Mouse (Mus musculus): ENCODE measurements around the gene Fbh1. TPM values are rescaled to one million over a fixed set of nuclear protein-coding genes. Genes with fewer than 3 reads are reported as not detected.

Gene Fbh1
- polyA plus RNA-seq (2012; ENCODE audit: low replicate concordance) = 4.2 and 7.7 TPM in 2 replicates

DNA sequence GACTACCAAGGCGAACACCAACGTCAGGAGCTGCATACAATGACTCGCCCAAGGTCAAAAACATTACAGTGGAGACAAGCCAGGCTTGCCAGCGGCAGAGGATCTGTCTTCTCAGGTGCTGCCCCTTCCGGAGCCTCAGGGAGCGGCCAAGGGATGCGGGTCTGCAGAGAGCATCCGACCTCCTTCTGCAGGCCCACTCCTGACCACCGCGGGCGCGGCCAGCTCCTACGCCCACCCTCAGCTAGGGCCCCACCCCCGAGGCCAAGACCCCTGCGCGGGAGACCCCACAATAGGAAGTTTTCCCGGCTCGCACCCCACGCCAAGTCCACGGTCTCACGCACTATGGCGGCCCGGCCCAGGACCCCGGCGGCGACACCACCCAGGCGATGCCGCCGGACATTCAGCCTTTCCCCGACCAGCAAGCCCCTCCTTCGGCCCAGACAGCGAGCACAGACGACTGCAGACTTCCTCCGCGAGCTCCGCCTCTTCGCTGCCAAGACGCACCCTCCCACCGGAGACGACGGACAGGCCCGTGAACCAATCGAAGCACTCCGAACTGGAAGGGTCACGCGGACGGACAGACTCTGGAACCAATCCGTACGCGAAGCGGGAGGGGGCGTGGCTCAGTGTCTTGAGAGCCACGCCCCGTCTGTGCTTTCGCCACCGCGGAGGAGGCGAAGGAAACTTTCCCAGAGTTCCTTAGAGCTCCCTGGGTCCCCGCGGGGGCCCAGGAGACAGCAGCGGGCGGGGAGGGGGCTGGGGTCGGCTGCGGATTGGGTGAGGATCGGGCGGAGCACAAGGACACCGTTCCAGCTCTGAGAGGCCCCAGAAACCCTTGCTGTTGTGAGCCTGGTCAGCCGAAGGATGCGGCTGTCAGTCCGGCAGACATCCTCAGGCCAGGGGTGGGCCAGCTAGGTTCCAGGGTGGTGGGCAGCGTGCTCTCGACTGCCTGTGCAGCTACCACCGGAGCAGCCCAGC, at the start of gene Fbh1, which contains the start of gene Ankrd16:
Fbh1 (minus strand) TSS at position 492 of the 978 bp plus-strand sequence.
Ankrd16 (plus strand) TSS at position 786 of the 978 bp plus-strand sequence.

GRCm38 (mm10) chr2:11705201-11706025, 72.0 kb downstream of the Fbh1 start, which contains the start of gene Il15ra:
Gene Il15ra, plus strand, starts transcription at chr2:11705290.

Other genes starting within 250 kb of the Fbh1 start
- 2.3 and 2.8 TPM in 2 replicates for gene Pfkfb3, start 223.5 kb downstream of the Fbh1 start, polyA plus RNA-seq (2012; ENCODE audit: low replicate concordance)
- 36.1 and 47.6 TPM in 2 replicates for gene Rbm17, start 173.4 kb downstream of the Fbh1 start, polyA plus RNA-seq (2012; ENCODE audit: low replicate concordance)
- gene Gm17490, start 151.3 kb downstream of the Fbh1 start, polyA plus RNA-seq (2012; ENCODE audit: low replicate concordance) = not detected in 2 replicates
- gene Il2ra, start 134.8 kb downstream of the Fbh1 start, polyA plus RNA-seq (2012; ENCODE audit: low replicate concordance) = 0.09 and 0.38 TPM in 2 replicates
- 0.57 and 0.73 TPM in 2 replicates for gene Il15ra, start 72.3 kb downstream of the Fbh1 start, polyA plus RNA-seq (2012; ENCODE audit: low replicate concordance)
- 2.7 and 8.4 TPM in 2 replicates for gene Ankrd16, start 294 bp upstream of the Fbh1 start, polyA plus RNA-seq (2012; ENCODE audit: low replicate concordance)